Mouse (Mus musculus) kidney, postnatal 10 days (tissue): Measurements from ENCODE around the gene Pard3b.

Experiments
- DNase-seq: peaks from one replicate; pipeline ENCODE4 v3.0.0; 2021; ENCODE audit warnings: mixed read lengths

Gene Pard3b

GRCm38 (mm10) chr1:62276466-62276865, 637.8 kb downstream of the Pard3b start:
- DNase-seq: no peak

GRCm38 (mm10) chr1:62278586-62278985, 640.0 kb downstream of the Pard3b start:
- DNase-seq: no peak

GRCm38 (mm10) chr1:62280586-62280985, 642.0 kb downstream of the Pard3b start:
- no peak for DNase-seq

DNA sequence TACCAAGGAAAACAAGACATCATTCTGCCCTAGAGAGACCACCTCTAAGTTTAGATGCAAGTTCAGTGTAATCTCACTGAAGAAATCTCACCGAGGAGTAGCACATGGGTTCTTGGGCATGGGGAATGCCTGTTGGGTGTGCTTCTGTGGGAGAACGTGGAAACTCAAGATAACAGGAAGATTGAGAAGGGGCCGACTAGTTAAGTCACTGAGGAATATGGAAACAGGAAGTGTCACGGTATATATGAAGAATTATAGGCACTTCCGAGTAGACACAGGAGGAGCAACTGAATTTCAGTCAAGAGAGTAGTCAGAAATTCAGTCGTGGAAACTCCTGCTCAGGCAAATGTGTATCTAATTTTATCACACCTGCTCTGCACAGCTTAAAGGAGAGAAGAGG, 644.2 kb downstream of the Pard3b start:
- no peak for DNase-seq

DNA sequence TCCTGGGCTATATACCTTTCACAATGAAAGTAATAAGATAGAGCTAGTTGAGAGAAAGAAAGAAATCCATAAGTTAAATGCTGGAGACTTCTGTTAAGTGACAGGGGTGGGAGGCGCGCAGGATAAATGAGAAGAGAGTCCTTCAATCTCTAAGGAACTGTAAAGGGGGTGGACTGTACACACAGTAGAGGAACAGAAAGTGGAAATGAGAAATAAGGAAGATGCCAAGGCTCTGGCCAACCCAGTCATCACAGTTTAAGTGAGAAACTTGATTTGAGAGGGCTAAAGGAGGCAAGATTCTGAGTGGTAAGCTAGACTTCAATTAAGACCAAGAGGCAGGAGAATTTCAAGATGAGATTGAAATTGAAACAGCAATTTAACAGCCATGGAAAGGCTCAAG, 645.0 kb downstream of the Pard3b start:
- DNase-seq: no peak

DNA sequence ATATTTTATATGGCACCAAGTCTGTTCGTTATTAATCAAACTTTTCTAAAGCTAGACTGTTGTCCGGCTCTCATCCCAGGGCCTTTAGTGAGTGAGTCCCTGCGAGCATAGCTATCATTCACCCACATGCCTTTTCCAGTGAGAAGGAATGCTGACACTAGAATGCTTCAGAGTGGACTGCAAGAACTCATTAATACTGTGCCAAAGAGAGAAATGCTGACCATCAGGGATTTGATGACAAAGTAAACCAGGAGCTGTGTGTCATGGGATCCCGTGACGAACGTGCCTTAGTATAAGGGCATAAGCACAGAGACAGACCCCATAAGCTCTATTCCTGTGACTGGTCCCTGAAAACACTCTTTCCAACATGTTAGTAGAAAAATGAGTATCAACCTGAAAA, 670.8 kb downstream of the Pard3b start:
- peak; percentile 32 for DNase-seq

DNA sequence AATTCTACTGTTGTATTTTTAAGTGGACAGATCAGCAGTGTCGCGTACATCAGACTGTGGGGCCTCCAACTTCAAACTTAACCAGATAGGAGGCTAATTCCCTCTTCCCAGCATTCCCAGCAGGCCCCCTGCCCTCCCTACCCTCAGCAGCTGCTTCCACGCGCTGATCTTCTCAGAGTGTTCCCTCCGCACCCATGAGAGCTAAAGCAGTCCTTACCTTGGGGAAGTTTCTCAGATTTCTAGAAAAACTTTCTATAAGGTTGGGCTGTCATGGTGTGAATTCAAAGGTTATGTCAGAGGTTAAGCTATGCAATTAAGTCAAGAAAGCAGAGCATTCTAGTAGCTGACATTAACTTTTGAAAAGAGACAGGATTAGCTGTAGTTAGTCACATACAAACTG, 686.6 kb downstream of the Pard3b start:
- no peak for DNase-seq

- DNase-seq: no peak
Measured at GRCm38 (mm10) chr1:62327743-62328142, 689.1 kb downstream of the Pard3b start.

- DNase-seq: no peak
Measured at GRCm38 (mm10) chr1:62328808-62329207, 690.2 kb downstream of the Pard3b start.

DNA sequence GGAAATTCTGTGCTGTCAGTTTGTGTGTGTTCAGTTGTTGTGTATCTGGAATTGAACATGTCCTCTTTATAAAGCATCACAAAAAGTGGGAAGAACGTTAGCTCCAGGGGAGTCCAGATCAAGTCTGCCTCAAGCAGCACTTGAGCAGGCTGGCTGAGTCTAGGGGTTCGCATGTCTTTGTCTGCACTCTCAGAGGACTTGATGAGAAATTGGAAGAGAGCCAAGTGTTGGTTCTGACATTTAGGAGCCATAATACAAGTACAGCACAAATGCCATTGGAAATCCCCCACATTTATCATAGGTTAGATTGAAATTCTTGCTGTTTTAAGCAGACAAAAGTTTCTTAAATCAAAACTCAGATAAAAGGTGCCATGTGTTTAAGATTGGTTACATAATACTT, 694.4 kb downstream of the Pard3b start:
- no peak for DNase-seq

GRCm38 (mm10) chr1:62334196-62334595, 695.6 kb downstream of the Pard3b start:
- no peak for DNase-seq

GRCm38 (mm10) chr1:62340261-62340660, 701.6 kb downstream of the Pard3b start:
- no peak for DNase-seq

DNA sequence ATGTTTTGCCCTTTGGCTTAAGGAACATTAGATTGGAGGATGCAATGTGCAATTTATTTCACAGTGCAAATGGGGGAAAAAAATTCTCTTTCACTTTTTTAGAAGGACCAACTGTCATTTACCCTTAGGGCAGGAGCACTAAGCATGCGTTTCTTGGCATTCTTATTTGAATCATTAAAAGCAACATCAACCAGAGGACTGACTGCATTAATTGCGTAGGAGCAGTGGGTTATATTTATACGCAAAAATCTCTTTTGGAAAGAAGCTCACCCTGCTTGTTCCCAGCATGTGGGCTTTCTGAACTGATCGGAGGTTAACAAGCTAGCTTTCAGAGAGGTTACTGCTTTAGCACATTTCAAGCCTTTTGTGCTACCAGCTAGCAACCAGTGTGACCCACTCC, 705.7 kb downstream of the Pard3b start:
- DNase-seq: no peak

DNA sequence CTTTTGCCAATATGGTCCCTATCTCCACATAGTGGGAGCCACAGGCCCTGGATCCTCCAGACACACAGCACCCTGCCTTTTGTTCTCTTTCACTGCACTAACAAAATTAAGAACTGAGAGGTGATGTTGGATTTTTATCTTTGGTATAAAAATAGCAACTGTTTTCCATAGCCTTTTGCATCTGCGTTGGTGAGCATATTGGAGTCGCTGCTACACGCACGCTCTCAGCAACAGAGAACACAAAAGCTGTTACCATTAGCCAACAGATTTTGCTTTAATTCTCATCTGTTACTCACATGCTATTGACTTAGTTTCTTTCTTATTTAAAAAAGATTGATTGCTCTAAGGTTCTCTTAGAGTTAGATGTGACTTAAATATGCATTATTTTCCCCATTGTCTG, 709.7 kb downstream of the Pard3b start:
- DNase-seq: no peak

GRCm38 (mm10) chr1:62355496-62355895, 716.9 kb downstream of the Pard3b start:
- DNase-seq: no peak

DNA sequence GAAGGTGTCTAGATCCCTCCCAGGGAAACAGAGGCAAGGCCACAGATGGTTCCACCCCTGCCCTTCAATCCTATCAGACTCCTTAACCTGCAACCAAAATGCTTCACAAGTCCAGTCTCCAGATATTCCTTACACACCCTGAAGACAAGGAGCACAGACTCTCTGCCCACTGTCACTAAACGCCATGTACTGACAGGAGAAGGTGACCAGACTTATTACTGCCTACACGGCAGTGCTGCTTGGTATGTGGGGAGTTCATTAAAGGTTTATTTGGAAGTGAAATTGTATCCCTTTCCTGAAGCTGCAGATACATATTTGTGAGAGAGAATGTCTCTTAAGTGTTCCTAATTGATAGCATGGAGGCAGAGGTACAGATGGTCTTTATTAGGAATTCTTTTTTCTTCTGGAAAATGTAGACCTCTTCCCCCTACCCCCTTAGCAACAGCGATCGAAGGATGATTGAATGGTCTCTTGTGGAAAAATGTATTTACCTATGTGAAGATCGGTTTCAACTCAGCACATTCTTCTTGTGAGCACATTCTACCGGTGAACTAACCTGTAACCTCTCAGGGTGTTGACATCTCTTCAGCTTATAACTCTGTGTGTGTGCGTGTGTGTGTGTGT, 735.9 kb downstream of the Pard3b start:
- DNase-seq: no peak

DNA sequence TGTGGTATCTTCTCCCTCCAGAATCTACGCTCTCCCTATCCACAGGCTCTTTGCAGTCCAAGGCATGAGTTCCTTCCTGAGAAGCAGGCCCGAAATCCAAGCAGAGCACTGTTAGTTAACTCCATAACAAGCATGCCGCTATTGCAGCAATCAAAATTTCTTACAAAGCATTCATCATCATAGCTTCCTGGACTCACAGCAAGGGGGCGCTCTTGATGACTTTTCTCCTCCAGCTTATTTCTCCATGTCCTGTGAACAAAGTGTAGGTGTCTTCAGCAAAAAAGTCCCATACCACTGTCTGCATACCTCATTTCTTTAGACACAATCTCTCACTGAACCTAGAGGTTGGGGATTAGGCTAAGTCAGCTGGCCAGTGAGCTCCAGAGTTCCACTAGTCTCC, 739.7 kb downstream of the Pard3b start:
- DNase-seq: peak; percentile 15

- no peak for DNase-seq
Measured at GRCm38 (mm10) chr1:62382807-62383514, 744.3 kb downstream of the Pard3b start.

DNA sequence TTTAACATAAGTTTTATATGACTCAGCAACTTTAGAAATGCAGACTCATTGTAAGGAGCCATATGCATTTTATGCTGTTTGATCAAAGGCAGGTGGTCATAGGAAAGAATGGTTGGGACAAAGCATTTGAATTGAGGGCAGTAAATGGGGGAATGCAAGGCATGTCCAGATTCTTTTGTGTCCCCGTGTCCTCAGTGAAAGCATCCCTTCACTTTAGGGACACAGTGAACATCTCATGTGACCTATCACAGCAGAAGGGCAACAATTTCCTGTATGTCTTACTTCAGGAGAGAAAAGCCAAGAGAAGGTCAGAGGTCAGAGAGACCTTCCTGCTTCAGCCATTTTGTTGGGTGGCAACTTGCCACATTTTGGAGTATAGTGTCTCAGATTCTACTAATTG, 745.6 kb downstream of the Pard3b start:
- DNase-seq: no peak

DNA sequence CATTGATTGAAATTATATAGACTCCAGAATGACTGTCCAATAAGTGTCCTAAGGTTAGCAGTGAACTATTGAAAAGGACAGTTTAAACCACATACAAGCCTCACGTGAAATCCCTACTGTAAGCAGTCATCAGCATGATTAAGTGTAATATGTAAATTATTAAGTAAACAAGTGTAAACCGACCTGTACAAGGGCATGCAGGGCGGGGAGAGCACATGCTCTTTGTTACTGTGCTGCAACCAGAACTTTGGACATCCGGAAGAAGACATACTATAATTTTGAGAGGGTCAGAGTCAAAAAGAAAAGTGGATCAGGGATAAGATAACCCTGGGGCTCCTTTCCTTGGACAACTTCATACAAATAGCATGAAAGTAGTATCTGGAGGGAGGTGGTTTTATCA, 749.4 kb downstream of the Pard3b start:
- DNase-seq: no peak

DNA sequence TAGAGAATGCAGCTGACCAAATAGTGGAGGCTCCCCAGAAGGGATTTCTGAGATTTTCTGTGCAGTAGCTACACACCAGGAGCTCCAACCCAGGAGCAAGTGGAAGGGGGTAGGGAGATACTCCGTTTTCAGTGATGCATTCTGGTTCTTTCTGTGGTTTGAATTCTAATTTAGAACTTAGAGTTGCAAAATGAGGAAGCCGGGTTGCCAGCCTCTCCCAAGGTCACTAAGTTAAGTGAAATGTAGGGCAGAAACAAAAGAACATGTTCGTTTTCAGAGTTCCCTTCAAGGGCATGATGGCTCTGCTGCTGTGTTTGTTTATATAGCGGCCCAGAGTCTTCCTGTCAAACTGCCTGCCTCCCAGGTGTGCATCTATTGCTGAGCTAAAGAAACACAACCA, 754.2 kb downstream of the Pard3b start:
- DNase-seq: no peak

- no peak for DNase-seq
Measured at GRCm38 (mm10) chr1:62394555-62394954, 755.9 kb downstream of the Pard3b start.

DNA sequence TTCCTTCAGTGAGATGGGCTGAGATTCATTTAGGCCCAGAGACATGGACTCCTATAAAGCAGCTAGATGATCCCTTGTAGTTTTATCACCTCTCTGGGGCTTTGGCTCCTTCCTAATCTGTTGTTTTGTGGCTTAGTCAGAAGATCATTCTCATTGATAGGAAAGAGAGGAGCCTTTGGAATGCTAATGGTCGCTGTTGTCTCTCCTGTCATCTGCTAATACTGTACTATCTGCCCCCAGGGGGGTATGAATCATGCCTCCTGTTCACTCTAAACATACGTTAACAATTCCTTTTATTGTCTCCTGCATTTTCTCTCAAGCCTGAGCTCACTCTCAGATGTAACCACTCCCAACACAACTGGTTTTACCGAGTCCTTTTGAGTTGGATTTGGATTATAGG, 759.6 kb downstream of the Pard3b start:
- DNase-seq: no peak

DNA sequence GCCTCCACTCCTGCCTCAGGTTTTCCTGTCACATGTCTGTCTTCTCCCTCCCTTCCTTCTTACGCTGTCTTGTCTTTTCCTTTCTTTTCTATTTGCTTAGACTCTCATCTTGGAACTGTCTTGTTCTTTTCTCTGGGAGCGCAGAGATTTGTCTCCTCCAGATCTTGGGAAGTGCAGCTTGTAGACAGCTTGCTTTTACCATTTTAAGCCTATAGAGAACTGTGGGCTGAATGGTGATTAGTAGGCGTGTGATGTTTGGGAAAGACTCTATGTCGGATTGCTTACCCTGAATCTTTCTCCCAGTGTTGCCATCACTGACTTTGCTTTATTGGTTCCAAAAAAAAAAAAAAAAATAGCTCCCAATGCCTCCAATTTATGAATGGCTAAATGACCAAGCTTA, 760.1 kb downstream of the Pard3b start:
- no peak for DNase-seq

DNA sequence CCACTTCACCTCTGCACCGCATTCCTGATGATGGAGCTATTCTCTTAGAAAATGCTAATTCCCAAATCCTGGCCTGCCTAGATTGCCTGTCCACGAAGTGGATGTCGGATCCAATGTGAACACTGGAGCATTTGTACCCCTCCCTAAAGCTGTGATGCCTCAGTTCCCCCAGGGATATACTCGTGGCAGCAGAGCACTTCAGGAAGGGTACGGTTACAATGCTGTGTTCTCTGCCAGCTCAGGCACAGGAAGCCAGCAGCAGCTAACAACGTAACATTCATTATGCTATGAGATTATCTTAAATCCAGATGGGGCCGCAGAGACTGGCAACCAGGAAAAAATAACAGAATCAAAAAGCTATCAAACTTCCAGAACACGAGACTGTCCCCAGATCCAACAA, 766.4 kb downstream of the Pard3b start:
- no peak for DNase-seq
